Mouse (Mus musculus): ENCODE measurements around the gene Hilpda. TPM values are rescaled to one million over a fixed set of nuclear protein-coding genes. Genes with fewer than 3 reads are reported as not detected.
A peak's percentile ranks its signal among the peaks of the same experiment; 100 is the strongest.

The Hilpda gene
- 1 to 10 TPM; 5.5 to 6.8 TPM for total RNA-seq (2021)
- long read RNA-seq, experiment 1, transcript Hilpda-201 (2 exons, 982 nt): major isoform, 7 of 7 reads
- long read RNA-seq, experiment 1, partial matches to known transcripts: 0 of 7 reads
- long read RNA-seq, experiment 1, other reads (novel, unspliced or antisense): 0 of 7 reads
- long read RNA-seq, experiment 2, transcript Hilpda-201 (2 exons, 982 nt): major isoform, 9 of 9 reads
- long read RNA-seq, experiment 2, partial matches to known transcripts: 0 of 9 reads
- long read RNA-seq, experiment 2, other reads (novel, unspliced or antisense): 0 of 9 reads

- DNase-seq (ENCODE audit: low spot score in 2 of 2): peak; percentile 85 to 90
These were observed at the start of gene Hilpda for GRCm38 (mm10) chr6:29272312-29273072. Gene Hilpda, plus strand, starts transcription at chr6:29272488.

GRCm38 (mm10) chr6:29229265-29229913 is 42.9 kb upstream of the Hilpda start:
- no peak for DNase-seq (ENCODE audit: low spot score in 2 of 2)

DNA sequence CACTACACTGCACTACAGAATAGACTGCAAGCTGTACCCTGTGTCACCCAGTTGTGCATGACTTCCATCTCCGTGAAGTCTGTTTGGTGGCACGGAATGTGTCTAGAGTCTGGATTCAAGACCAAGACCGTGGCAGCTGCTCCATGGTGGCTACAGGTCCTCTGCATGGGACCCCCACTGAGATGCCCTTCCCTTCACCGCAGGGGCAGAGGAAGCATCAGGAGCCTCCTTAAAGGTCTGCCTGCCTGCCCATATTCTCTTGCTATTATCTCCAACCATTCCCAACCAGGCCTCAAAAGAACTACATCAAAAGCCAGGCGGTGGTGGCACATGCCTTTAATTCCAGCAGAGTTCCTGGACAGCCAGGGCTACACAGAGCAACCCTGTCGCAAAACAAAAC is 41.9 kb upstream of the Hilpda start:
- DNase-seq (ENCODE audit: low spot score in 2 of 2): no peak

DNA sequence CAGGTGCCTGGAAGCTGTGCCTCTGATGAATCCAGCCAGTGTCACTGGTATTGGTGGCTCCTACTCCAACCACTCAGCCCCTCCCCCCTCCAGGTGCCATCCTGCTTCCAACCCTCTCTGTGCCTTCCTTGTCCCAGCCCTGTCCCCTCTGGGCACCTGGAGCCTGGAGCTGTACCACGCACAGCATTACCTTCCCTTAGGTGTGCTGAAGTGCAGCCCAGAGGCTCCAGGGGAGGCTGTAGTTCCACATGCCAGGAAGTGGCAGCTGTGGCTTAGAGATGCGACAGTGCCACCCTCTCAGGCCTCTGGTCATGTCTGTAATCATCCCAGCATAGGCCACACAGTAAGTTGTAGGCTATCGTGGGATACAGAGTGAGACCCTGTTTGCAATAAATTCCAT is 40.5 kb upstream of the Hilpda start:
- DNase-seq (ENCODE audit: low spot score in 2 of 2): no peak

DNA sequence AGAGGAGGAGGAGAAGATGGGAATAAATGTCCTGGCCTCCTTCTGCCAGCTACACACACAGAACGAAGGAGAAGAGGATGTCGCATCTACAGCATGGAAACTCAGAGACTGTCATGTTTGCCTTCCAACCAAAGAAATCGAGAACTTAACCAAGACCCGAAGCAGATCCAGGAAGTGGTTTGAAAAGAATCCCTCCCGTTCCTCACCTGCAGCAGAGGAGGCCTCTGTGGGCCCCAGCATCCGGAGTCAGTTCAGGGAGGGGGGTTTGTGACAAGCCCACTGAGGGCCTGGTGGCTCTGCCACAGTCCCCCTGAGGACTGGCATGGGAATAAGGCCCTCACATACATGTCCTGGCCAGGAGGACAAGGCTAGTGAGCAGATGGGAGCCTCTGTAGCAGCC is 40.0 kb upstream of the Hilpda start:
- no peak for DNase-seq (ENCODE audit: low spot score in 2 of 2)

DNA sequence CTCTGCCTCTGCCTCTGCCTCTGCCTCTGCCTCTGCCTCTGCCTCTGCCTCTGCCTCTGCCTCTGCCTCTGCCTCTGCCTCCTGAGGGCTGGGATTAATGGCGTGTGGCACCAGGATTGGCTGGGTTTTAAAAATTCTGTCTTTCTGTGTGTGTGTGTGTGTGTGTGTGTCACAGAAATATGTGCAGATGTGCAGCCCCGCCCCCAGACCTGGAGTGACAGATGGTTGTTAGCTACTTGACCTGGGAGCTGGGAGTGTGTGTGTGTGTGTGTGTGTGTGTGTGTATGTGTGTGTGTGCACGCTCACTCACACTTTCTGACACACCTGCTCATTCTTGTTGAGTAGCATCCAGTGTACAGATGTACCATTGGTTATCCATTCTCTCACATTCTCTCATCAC is 38.6 kb upstream of the Hilpda start:
- DNase-seq (ENCODE audit: low spot score in 2 of 2): no peak

DNA sequence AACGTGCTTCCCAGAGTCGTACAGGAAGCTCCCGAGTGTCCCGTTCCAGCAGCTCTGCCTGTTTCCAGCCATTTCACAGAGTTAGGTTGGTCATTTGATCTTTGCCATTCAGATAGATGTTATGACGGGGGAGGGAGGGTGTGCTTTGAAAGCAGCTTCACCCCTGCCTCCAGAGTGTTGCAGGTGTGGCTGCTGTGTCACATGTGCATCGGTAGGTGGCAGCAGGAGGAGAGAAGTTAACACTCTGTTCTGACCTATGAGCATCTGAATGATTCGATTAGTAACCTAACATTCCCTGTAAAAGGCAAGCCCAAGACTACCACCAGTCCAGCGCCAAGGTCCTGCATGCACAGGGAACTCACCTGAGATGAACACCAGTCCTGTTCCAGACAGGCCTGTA is 38.0 kb upstream of the Hilpda start:
- DNase-seq (ENCODE audit: low spot score in 2 of 2): no peak

DNA sequence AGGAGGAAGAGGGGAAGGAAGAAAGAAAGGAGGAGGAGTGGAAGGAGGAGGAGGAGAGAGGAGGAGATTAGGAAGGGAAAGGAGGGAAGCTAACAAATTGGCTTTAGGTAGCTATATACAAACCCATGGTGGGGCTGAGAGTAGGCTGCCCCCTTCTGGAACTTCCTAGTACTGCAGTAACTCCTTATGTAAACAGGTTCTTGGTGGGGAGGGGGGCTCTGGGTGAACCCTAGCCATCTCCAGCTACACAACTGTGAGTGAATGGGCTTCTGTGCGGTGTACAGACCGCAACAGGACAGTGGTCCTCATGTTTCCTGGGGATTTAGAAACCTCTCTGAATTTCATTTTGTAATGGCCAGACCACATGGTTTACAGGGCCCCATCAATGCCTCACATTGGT is 31.5 kb upstream of the Hilpda start:
- DNase-seq (ENCODE audit: low spot score in 2 of 2): peak in 1 of 2 experiments; percentile 61

GRCm38 (mm10) chr6:29241697-29242096 is 30.6 kb upstream of the Hilpda start:
- no peak for DNase-seq (ENCODE audit: low spot score in 2 of 2)

DNA sequence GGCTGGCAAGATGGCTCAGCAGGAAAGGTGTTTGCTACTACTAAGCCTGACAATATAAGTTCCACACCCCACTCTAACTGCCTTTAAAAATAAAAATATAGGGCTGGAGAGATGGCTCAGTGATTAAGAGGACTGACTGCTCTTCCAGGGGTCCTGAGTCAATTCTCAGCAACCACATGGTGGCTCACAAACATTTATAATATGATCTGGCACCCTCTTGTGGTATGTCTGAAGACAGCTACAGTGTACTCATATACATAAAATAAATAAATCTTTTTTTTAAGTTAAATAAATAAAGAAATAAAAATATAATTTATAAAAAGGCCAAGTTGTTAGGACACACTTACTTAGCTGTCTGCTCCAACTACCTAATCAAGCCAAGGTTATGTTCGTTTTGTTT is 30.0 kb upstream of the Hilpda start:
- DNase-seq (ENCODE audit: low spot score in 2 of 2): no peak

DNA sequence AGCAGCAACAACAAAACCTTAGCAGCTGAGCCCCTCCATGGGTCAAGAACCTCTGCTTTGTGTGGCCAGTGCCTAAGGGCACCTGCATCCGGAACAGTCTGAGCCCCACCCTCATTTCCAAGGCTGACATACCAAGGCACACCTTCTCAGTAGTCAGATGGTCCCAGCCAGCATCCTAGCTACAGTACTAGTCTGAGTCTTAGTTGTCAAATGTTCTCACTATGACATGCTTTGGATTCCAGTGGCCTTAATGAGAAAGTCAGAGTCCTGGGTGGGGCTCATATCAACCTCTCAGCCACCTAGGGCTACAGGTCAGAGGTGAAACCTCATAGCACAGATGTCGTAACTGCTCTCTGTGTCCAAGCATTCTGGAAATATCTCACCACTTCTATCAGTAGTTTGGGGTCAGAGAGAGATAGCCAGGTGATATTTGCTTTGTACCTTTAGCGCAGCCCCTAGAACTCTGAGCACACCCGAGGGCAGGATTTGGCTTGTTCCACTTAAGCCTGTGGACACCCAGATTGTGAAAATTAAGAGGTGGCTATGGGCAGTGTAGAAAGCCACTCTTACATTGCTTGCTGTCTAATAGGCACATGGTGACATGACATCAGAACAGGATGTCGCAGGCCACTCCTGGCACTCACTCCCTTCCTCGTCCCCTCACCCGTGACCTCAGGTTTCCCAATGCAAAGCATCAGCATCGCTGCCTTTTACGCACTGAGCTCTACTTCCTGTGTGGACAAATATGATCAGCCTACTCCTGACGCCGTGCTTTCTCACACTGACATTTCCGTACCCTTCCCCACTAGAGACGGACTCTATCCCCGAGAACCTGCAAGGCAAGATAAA is 26.8 kb upstream of the Hilpda start:
- no peak for DNase-seq (ENCODE audit: low spot score in 2 of 2)

DNA sequence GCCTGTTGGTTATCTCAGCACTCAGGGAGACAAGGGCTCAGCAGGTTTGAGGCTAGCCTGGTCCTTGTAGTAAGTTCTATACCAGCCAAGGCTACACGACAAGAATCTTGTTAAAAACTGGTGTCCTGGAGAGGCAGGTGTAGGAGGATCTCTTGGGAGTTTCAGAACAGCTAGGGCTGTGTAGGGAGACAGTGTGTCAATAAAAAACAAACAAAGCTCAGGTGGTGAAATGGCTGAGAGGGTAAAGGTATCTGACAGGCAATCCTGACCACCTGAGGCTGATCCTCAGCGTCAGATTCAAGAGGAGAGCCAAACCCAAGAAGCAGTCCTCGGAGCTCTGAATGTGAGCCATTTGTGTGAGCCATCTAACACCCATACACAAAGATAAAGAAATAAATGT is 26.1 kb upstream of the Hilpda start:
- no peak for DNase-seq (ENCODE audit: low spot score in 2 of 2)

GRCm38 (mm10) chr6:29246585-29246984 is 25.7 kb upstream of the Hilpda start:
- no peak for DNase-seq (ENCODE audit: low spot score in 2 of 2)

GRCm38 (mm10) chr6:29247072-29247471 is 25.2 kb upstream of the Hilpda start:
- DNase-seq (ENCODE audit: low spot score in 2 of 2): no peak

DNA sequence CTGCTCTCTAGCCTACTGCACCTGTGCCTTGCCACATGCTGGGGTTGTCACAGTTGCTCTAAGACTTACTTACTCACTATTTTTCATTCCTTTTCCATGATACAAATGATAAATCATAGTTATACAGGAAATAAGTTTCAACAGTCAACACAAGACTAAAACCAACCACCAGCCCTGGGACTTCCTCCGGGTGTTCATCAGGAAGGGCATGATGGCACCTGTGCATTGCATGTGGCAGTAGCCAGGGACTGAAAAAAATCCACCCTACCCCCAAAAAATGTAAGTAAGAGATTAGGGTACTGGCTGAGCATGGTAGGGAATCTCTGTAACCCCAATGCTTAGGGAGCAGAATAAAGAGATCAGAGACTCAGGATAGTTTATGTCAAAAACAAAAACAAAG is 12.9 kb upstream of the Hilpda start:
- no peak for DNase-seq (ENCODE audit: low spot score in 2 of 2)

DNA sequence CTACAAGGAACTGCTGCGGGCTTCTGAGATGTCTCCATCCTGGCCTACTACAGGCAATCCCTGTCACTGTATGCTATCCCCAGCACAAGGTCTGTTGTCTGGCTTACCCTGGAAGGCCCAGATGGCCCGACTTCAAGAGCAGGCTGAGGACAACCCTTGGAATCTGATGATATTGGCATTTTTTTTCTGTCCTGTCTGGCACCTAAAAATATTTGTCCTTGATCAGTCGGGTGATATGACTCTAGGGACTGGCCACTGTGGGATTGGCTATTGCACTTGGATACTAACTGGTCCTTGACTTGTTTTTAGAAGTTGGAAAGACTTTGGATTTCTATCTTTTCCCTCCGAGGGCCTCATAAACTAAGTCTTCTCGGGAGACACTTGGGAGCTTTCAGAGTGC is 10.5 kb upstream of the Hilpda start:
- DNase-seq (ENCODE audit: low spot score in 2 of 2): no peak

GRCm38 (mm10) chr6:29263650-29264455 is 8.4 kb upstream of the Hilpda start:
- peak in 1 of 2 experiments; percentile 22 for DNase-seq (ENCODE audit: low spot score in 2 of 2)

GRCm38 (mm10) chr6:29264456-29264781 is 7.9 kb upstream of the Hilpda start:
- no peak for DNase-seq (ENCODE audit: low spot score in 2 of 2)

DNA sequence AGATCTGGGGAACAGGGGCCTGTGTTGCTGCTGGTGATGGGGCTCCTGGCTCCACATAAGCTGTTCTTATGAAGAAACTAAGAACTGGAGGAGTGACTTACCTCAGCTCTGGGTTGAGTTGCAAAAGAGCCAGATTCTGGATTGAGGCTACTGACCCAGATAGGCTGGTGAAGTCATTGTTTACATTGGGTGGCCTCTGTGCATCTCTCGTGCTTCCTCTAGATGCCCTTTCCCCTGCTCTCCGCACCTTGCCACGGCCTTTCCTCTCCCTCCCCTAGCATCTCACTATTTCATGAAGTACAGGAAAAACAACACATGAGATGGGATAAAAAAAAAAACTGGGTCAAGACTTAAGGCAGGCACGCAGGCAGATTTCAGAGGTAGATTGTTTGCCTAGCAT is 5.4 kb upstream of the Hilpda start:
- DNase-seq (ENCODE audit: low spot score in 2 of 2): no peak

DNA sequence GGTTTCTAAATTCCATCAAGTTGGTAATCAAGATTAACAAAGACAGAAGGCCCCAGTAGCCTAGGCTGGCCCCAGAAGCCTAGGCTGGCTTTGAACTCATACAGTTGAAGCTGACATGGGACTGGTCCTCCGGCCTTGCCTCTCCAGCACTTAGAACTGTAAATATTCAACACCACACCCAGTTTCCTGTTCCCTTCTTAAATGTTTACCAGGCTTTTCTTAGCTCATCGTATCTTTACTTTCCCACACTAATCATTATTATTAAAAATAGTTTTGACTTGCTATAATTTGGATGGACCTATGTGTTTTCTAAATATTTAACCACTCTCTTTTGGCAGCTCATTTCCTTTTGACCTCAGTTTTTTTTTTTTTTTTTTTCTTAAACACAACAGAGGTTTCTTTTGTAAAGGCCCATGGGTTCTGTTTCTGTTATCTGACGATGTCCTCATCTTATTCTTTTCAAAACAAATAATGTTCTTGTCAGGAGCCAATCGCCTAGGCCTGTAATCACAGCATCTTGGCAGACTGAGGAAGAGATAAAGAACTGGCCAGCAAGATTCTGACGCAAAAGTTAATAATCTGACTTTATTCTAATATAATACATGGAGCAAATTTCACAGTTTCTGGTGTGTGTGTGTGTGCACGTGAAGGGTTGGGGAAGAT is 3.2 kb upstream of the Hilpda start:
- no peak for DNase-seq (ENCODE audit: low spot score in 2 of 2)
